Mouse (Mus musculus): ENCODE results near the gene Ryk. TPM values are rescaled to one million over a fixed set of nuclear protein-coding genes. Genes with fewer than 3 reads are reported as not detected.
A peak's percentile ranks its signal among the peaks of the same experiment; 100 is the strongest.

Ryk gene
- polyA plus RNA-seq, 1 experiment: 68.9 TPM

GRCm38 (mm10) chr9:102861789-102862188 is 27.1 kb downstream of the Ryk start:
- TF ChIP-seq SRF (IDR thresholded peaks at IDR 0.05; ENCODE audit: control insufficient read depth, insufficient read length, low read depth): no peak
- TF ChIP-seq TCF12 (IDR thresholded peaks at IDR 0.05; ENCODE audit: insufficient read depth, poor library complexity, severe bottlenecking): no peak
- TF ChIP-seq CEBPB (IDR thresholded peaks at IDR 0.05; ENCODE audit: insufficient read depth, poor library complexity, severe bottlenecking): no peak
- TF ChIP-seq POLR2AphosphoS2 (IDR thresholded peaks at IDR 0.05; ENCODE audit: insufficient read length, low read depth): no peak
- no peak for TF ChIP-seq TCF3 (IDR thresholded peaks at IDR 0.05; ENCODE audit: insufficient read length, low read depth)
- no peak for TF ChIP-seq E2F4 (IDR thresholded peaks at IDR 0.05; ENCODE audit: insufficient read depth)
- no peak for TF ChIP-seq MYOG (IDR thresholded peaks at IDR 0.05; ENCODE audit: control insufficient read depth in 1 of 3, insufficient read depth in 1 of 3, insufficient read length in 2 of 3, low read depth in 2 of 3)
- no peak for TF ChIP-seq REST (IDR thresholded peaks at IDR 0.05; ENCODE audit: insufficient read depth, insufficient read length)
- no peak for TF ChIP-seq MYOD1 (IDR thresholded peaks at IDR 0.05; ENCODE audit: control insufficient read depth in 1 of 3, insufficient read length in 2 of 3, low read depth in 2 of 3)
- TF ChIP-seq USF1 (IDR thresholded peaks at IDR 0.05; ENCODE audit: low read depth): no peak
- TF ChIP-seq POLR2A (IDR thresholded peaks at IDR 0.05; ENCODE audit: insufficient read length, low read depth): no peak
- no peak for TF ChIP-seq MAX (IDR thresholded peaks at IDR 0.05; ENCODE audit: low read depth)
- no peak overlapping the region for H3ac ChIP-seq (ENCODE audit: control insufficient read depth, insufficient read length)
- H3K27me3 ChIP-seq (ENCODE audit: control insufficient read depth, insufficient read depth, insufficient read length): no peaks in the 10 kb centered on the region
- H3K79me2 ChIP-seq (ENCODE audit: control insufficient read depth, insufficient read depth): peaks cover 40% of the 10 kb centered on the region
- H3K36me3 ChIP-seq (ENCODE audit: control insufficient read depth, insufficient read depth): peaks cover 4% of the 10 kb centered on the region
- H3K4me2 ChIP-seq (ENCODE audit: low read depth): no peak overlapping the region
- no peak overlapping the region for H3K4me3 ChIP-seq

GRCm38 (mm10) chr9:102862260-102862659 is 27.5 kb downstream of the Ryk start:
- H3ac ChIP-seq (ENCODE audit: control insufficient read depth, insufficient read length): no peak overlapping the region
- H3K4me2 ChIP-seq (ENCODE audit: low read depth): no peak overlapping the region
- no peak overlapping the region for H3K4me3 ChIP-seq
- H3K79me2 ChIP-seq (ENCODE audit: control insufficient read depth, insufficient read depth): peaks cover 38% of the 10 kb centered on the region
- peaks cover 4% of the 10 kb centered on the region for H3K36me3 ChIP-seq (ENCODE audit: control insufficient read depth, insufficient read depth)
- TF ChIP-seq CEBPB (IDR thresholded peaks at IDR 0.05; ENCODE audit: insufficient read depth, poor library complexity, severe bottlenecking): no peak
- TF ChIP-seq TCF3 (IDR thresholded peaks at IDR 0.05; ENCODE audit: insufficient read length, low read depth): no peak
- TF ChIP-seq MAX (IDR thresholded peaks at IDR 0.05; ENCODE audit: low read depth): no peak
- no peak for TF ChIP-seq SRF (IDR thresholded peaks at IDR 0.05; ENCODE audit: control insufficient read depth, insufficient read length, low read depth)
- TF ChIP-seq USF1 (IDR thresholded peaks at IDR 0.05; ENCODE audit: low read depth): no peak
- H3K27me3 ChIP-seq (ENCODE audit: control insufficient read depth, insufficient read depth, insufficient read length): no peaks in the 10 kb centered on the region

DNA sequence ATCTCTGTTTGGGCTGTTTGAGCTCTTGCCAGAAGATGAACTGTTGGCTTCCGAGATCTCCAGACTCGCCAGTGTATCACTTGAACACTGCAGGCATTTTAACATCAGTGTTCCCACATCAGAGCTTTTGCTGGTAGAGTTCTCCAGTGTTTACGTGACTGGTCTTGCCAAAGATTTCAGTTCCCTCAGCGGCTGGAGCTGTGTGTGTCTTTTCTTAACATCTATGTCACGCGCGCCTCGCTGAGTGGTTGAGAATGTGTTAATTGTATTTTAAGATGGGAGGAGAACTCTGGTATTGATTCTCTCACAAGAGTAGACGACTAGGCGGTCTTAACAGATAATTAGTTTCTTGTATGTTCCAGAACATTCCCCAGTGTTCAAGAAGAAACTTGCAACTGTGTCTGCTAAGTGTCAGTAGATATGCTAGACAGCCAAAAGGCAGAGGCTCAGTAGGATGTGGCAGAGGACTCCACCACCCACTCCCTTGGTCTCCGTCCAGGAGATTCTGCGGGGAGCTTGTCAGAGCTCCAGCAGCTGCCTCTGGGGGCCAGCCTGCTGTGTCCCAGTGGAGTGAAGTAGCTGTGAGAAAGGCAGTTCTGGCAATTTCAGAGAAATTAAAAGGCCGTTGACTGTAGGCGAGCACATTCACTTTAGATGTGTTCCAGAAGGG is 29.3 kb downstream of the Ryk start:
- TF ChIP-seq TCF3 (IDR thresholded peaks at IDR 0.05; ENCODE audit: insufficient read length, low read depth): no peak
- TF ChIP-seq MYOG (IDR thresholded peaks at IDR 0.05; ENCODE audit: control insufficient read depth in 1 of 3, insufficient read depth in 1 of 3, insufficient read length in 2 of 3, low read depth in 2 of 3): peak in 2 of 3 experiments; percentile 21 to 85
- TF ChIP-seq MYOD1 (IDR thresholded peaks at IDR 0.05; ENCODE audit: control insufficient read depth in 1 of 3, insufficient read length in 2 of 3, low read depth in 2 of 3): peak; percentile 25 to 81 (median 61)
- TF ChIP-seq TCF12 (IDR thresholded peaks at IDR 0.05; ENCODE audit: insufficient read depth, poor library complexity, severe bottlenecking): no peak
- Histone ChIP-seq H3K4me3 (no peak overlapping the region), H3K79me2 (ENCODE audit: control insufficient read depth, insufficient read depth) (peaks cover 25% of the 10 kb centered on the region), H3K4me2 (ENCODE audit: low read depth) (peak overlapping the region; percentile 69), H3K27me3 (ENCODE audit: control insufficient read depth, insufficient read depth, insufficient read length) (no peaks in the 10 kb centered on the region), H3K36me3 (ENCODE audit: control insufficient read depth, insufficient read depth) (peaks cover 7% of the 10 kb centered on the region), H3ac (ENCODE audit: control insufficient read depth, insufficient read length) (no peak overlapping the region)

GRCm38 (mm10) chr9:102864931-102865330 is 30.2 kb downstream of the Ryk start:
- no peak overlapping the region for H3K4me3 ChIP-seq
- TF ChIP-seq MYOG (IDR thresholded peaks at IDR 0.05; ENCODE audit: control insufficient read depth in 1 of 3, insufficient read depth in 1 of 3, insufficient read length in 2 of 3, low read depth in 2 of 3) (no peak), POLR2AphosphoS2 (IDR thresholded peaks at IDR 0.05; ENCODE audit: insufficient read length, low read depth) (no peak), MYOD1 (IDR thresholded peaks at IDR 0.05; ENCODE audit: control insufficient read depth in 1 of 3, insufficient read length in 2 of 3, low read depth in 2 of 3) (no peak), SRF (IDR thresholded peaks at IDR 0.05; ENCODE audit: control insufficient read depth, insufficient read length, low read depth) (no peak), USF1 (IDR thresholded peaks at IDR 0.05; ENCODE audit: low read depth) (no peak), TCF12 (IDR thresholded peaks at IDR 0.05; ENCODE audit: insufficient read depth, poor library complexity, severe bottlenecking) (no peak), TCF3 (IDR thresholded peaks at IDR 0.05; ENCODE audit: insufficient read length, low read depth) (no peak), MAX (IDR thresholded peaks at IDR 0.05; ENCODE audit: low read depth) (no peak)
- no peak overlapping the region for H3ac ChIP-seq (ENCODE audit: control insufficient read depth, insufficient read length)
- H3K4me2 ChIP-seq (ENCODE audit: low read depth): peak overlapping the region; percentile 69
- peaks cover 15% of the 10 kb centered on the region for H3K79me2 ChIP-seq (ENCODE audit: control insufficient read depth, insufficient read depth)
- H3K27me3 ChIP-seq (ENCODE audit: control insufficient read depth, insufficient read depth, insufficient read length): no peaks in the 10 kb centered on the region
- H3K36me3 ChIP-seq (ENCODE audit: control insufficient read depth, insufficient read depth): peaks cover 10% of the 10 kb centered on the region

DNA sequence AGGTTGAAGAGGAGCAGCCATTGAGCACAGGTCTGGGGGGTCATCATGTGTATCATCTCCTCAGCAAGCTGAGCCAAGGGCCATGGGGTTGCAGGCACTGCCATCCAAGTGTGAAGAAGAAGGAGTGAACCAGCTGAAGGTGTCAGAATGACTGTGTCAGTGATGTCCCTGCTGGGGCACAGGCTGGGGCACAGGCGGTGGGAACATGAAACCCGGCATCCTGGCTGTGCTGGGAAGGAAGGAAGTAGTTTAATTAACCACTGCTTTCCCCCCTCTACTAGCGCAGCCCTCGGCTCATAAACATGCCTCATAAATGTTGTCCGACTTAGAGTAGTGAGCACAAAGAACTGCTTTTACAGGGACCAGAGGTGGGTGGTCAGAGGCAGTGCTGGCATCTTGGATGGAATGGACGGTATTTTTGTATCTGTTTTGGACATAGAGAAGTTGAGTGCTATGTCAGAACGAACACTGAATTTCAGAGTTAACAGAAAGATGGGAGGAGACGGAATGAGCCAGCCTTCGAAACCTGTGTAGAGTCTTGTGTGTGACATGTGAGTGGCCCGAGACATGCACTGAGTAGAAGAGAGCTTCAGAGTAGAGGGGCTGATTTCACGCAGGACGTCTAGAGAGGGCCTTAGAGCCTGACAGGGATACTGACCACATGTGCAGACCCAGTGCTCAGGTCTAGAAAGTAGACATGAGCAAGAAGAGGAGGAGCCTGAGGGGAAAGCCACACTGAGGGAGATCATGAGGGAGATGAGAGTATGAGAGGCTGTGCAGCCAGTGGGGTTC is 31.4 kb downstream of the Ryk start:
- Histone ChIP-seq H3K79me2 (ENCODE audit: control insufficient read depth, insufficient read depth) (peaks cover 8% of the 10 kb centered on the region), H3K36me3 (ENCODE audit: control insufficient read depth, insufficient read depth) (peaks cover 10% of the 10 kb centered on the region), H3K4me2 (ENCODE audit: low read depth) (no peak overlapping the region), H3K27me3 (ENCODE audit: control insufficient read depth, insufficient read depth, insufficient read length) (no peaks in the 10 kb centered on the region), H3K4me3 (no peak overlapping the region), H3ac (ENCODE audit: control insufficient read depth, insufficient read length) (no peak overlapping the region)
- TF ChIP-seq POLR2AphosphoS2 (IDR thresholded peaks at IDR 0.05; ENCODE audit: insufficient read length, low read depth): no peak
- TF ChIP-seq REST (IDR thresholded peaks at IDR 0.05; ENCODE audit: insufficient read depth, insufficient read length): no peak
- TF ChIP-seq TCF12 (IDR thresholded peaks at IDR 0.05; ENCODE audit: insufficient read depth, poor library complexity, severe bottlenecking): no peak
- TF ChIP-seq USF1 (IDR thresholded peaks at IDR 0.05; ENCODE audit: low read depth): no peak
- no peak for TF ChIP-seq SRF (IDR thresholded peaks at IDR 0.05; ENCODE audit: control insufficient read depth, insufficient read length, low read depth)
- no peak for TF ChIP-seq MAX (IDR thresholded peaks at IDR 0.05; ENCODE audit: low read depth)
- TF ChIP-seq CEBPB (IDR thresholded peaks at IDR 0.05; ENCODE audit: insufficient read depth, poor library complexity, severe bottlenecking): no peak
- no peak for TF ChIP-seq TCF3 (IDR thresholded peaks at IDR 0.05; ENCODE audit: insufficient read length, low read depth)
- no peak for TF ChIP-seq E2F4 (IDR thresholded peaks at IDR 0.05; ENCODE audit: insufficient read depth)
- no peak for TF ChIP-seq POLR2A (IDR thresholded peaks at IDR 0.05; ENCODE audit: insufficient read length, low read depth)
- TF ChIP-seq MYOG (IDR thresholded peaks at IDR 0.05; ENCODE audit: control insufficient read depth in 1 of 3, insufficient read depth in 1 of 3, insufficient read length in 2 of 3, low read depth in 2 of 3): no peak
- no peak for TF ChIP-seq MYOD1 (IDR thresholded peaks at IDR 0.05; ENCODE audit: control insufficient read depth in 1 of 3, insufficient read length in 2 of 3, low read depth in 2 of 3)
